Mouse (Mus musculus) forebrain, embryonic 13.5 days (tissue): ENCODE data around the gene Celsr1. TPM values are rescaled to one million over a fixed set of nuclear protein-coding genes. Genes with fewer than 3 reads are reported as not detected.

Experiments
- ATAC-seq: fragments of 200-750 bp; cut with Nextera tagmentation; 2 replicates; pipeline ENCODE4 v1.8.0; 2017
- H3K27ac ChIP-seq: fragments of 300-500 bp; sonication (generic); 2 replicates; pipeline ENCODE4 v1.5.1; 2015; ENCODE audit warnings: inconsistent platforms, mild to moderate bottlenecking, moderate library complexity
- H3K27me3 ChIP-seq: fragments of 300-500 bp; sonication (generic); 2 replicates; pipeline ENCODE4 v1.6.1; 2015; ENCODE audit warnings: mild to moderate bottlenecking, inconsistent platforms
- H3K36me3 ChIP-seq: fragments of 300-500 bp; sonication (generic); 2 replicates; pipeline ENCODE4 v1.6.1; 2015; ENCODE audit warnings: mild to moderate bottlenecking, inconsistent platforms; ENCODE audit not compliant: poor library complexity, severe bottlenecking
- H3K4me1 ChIP-seq: fragments of 300-500 bp; sonication (generic); 2 replicates; pipeline ENCODE4 v1.6.1; 2015; ENCODE audit warnings: inconsistent platforms
- H3K4me2 ChIP-seq: fragments of 300-500 bp; sonication (generic); 2 replicates; pipeline ENCODE4 v1.6.1; 2015; ENCODE audit warnings: inconsistent platforms, mild to moderate bottlenecking, moderate library complexity
- H3K4me3 ChIP-seq: fragments of 300-500 bp; sonication (generic); 2 replicates; pipeline ENCODE4 v1.5.1; 2015; ENCODE audit warnings: mild to moderate bottlenecking, inconsistent platforms
- H3K9ac ChIP-seq: fragments of 300-500 bp; sonication (generic); 2 replicates; pipeline ENCODE4 v1.6.1; 2015; ENCODE audit warnings: mild to moderate bottlenecking, inconsistent platforms
- H3K9me3 ChIP-seq: fragments of 300-500 bp; sonication (generic); replicated peaks from 2 replicates; pipeline ENCODE4 v1.6.1; 2016; ENCODE audit warnings: inconsistent platforms
- WGBS: fragments of 180-500 bp; shearing (Covaris S2); methylation state at CpG from one replicate; pipeline ENCODE4 v1.1.7; 2015; 5-methylcytosine and 5-hydroxymethylcytosine counted together
- polyA plus RNA-seq: library from polyadenylated mRNA; unstranded; fragments of >200 nt; fragmentation: Nextera tagmentation; extraction: Ambion mirVana; gene quantifications from 2 replicates; pipeline ENCODE4 v1.2.1, GENCODE M21; 2015

The Celsr1 gene
- polyA plus RNA-seq, 1 experiment from 2014 or later: 6.6 TPM

DNA sequence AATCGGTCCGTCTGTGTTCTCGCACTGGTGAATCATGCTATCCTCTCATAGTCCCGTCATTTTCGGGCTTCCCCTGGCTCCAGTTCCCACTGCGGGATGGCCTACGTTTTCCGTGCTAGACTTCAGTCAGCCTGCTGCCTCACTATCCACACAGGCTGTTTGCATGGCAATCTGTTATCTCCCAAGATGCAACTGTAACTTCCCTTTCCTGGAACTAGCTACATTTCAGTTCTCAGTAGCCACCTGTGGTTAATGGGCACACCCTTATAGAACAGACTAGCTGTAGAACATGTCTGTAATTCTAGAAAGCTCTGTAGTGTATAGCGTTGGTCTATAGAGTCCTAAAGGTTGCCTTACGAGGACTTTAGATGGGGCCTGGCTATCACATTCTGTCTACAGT is 17.6 kb upstream of the Celsr1 start:
- Histone ChIP-seq H3K4me3 (no peak overlapping the region), H3K9me3 (no peaks in the 10 kb centered on the region), H3K27ac (no peak overlapping the region), H3K4me1 (0 out of 2 replicates have a peak, but pooled peaks cover 4% of the 10 kb centered on the region), H3K27me3 (no peaks in the 10 kb centered on the region), H3K9ac (no peak overlapping the region), H3K36me3 (no peaks in the 10 kb centered on the region), H3K4me2 (no peak overlapping the region)
- no peak for ATAC-seq
- WGBS: 83% methylated on average over 10 of the region's 10 CpGs

DNA sequence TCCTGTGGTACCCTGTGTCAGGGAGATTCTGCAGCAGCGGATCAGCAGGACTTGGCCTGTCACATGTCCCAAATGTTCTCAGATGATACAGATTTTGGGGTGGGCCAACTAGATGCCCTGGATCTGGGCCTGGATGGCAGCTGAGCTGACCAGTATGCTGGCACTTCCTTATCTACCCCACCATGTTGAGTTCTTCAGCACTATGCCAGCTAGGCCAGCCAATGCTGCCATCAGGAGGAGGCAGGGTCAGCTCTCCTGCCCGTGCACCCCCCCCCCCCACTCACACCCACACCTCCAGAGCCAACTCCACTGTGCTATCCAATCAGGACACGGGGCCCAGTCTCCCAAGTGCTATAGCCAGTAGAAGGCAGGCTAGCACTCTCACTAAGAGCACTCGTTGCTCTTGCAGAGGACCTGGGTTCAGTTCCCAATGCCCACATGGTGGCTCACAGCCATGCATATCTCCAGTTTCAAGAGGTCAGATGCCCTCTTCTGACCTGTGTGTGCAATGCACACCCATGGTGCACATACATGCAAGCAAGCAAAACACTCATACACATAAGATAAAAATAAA is 16.7 kb upstream of the Celsr1 start:
- H3K27ac ChIP-seq: no peak overlapping the region

DNA sequence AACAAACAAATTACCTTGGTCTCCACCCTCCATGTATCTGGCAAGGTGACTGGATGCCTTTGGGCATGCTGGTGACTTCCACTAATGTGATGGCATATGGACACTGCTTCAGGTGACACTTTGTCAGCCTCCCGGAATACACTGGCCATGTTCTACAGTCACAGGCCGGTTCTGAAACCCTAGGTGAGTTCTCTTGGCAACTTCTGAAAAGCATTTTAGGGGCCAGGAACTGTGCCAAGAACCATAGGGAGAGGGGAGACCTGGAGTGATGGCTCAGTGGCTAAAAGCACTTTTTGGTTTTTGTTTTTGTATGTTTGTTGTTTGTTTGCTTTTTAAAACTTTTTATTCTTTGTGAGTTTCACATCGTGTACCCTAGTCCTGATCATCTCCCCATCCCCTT is 15.9 kb upstream of the Celsr1 start:
- no peak overlapping the region for H3K4me3 ChIP-seq
- no peaks in the 10 kb centered on the region for H3K9me3 ChIP-seq
- H3K4me1 ChIP-seq: 0 out of 2 replicates have a peak, but pooled peaks cover 4% of the 10 kb centered on the region
- H3K9ac ChIP-seq: no peak overlapping the region
- H3K36me3 ChIP-seq: no peaks in the 10 kb centered on the region
- ATAC-seq: no peak
- 0 out of 2 replicates have a peak, but pooled peaks cover 4% of the 10 kb centered on the region for H3K27me3 ChIP-seq
- no peak overlapping the region for H3K27ac ChIP-seq
- H3K4me2 ChIP-seq: no peak overlapping the region
- WGBS: 85% methylated on average over 3 of the region's 3 CpGs

More for the DNA sequence above, 16.7 kb upstream of the Celsr1 start:
- H3K9ac ChIP-seq: no peak overlapping the region
- no peak overlapping the region for H3K4me3 ChIP-seq
- no peak for ATAC-seq
- H3K4me1 ChIP-seq: 0 out of 2 replicates have a peak, but pooled peaks cover 4% of the 10 kb centered on the region
- no peak overlapping the region for H3K4me2 ChIP-seq
- no peaks in the 10 kb centered on the region for H3K9me3 ChIP-seq
- 0 out of 2 replicates have a peak, but pooled peaks cover under 1% of the 10 kb centered on the region for H3K27me3 ChIP-seq
- 90% methylated on average over 4 of the region's 4 CpGs for WGBS
- no peaks in the 10 kb centered on the region for H3K36me3 ChIP-seq

DNA sequence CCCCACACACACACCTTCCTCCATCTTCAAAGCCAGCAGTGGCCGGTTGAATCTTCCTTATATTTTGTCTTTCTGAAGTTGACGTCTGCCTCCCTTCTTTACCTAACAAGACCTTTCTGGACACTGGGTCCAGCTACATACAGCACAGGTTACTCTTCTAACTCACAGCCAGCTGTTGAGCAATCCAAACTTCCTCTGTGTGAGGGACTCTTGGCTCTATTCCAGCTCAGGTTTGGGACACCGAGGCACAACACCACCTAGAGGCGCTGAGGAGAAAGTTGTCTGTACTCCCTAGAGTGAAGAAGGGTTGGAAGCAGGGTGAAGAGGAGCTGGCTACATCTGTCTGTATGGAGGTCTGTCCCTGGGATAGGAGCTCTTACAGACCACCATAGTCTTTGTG is 8.8 kb upstream of the Celsr1 start:
- Histone ChIP-seq H3K4me3 (no peak overlapping the region), H3K4me1 (no peaks in the 10 kb centered on the region), H3K27me3 (peaks cover 14% of the 10 kb centered on the region; the same call in 1 of the 2 replicates), H3K9ac (no peak overlapping the region), H3K36me3 (no peaks in the 10 kb centered on the region), H3K4me2 (no peak overlapping the region), H3K27ac (no peak overlapping the region), H3K9me3 (no peaks in the 10 kb centered on the region)
- 49% methylated on average over 4 of the region's 4 CpGs for WGBS
- ATAC-seq: no peak

DNA sequence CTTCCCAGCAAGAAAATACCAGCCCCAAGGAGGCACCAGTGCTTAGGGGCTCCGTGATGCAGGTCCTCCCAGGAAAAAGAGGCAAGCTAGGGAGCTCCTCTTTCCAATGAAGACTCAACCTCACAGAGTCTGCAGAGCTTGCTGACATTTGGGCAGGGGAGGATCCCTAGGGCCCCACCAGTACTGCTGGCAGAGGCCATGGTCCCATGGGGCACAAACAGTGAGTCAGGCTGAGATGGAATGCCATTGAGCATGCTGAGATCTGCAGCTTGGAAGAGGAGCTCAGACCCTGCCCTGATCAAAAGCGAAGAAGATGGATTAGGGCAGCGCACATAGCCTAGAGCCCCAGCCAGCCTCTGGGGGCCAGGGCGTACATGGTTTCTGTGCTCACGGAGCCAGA is 7.8 kb upstream of the Celsr1 start:
- no peaks in the 10 kb centered on the region for H3K4me1 ChIP-seq
- H3K4me3 ChIP-seq: no peak overlapping the region
- ATAC-seq: no peak
- WGBS: 85% methylated on average over 5 of the region's 5 CpGs
- H3K9me3 ChIP-seq: no peaks in the 10 kb centered on the region
- H3K27me3 ChIP-seq: peaks cover 14% of the 10 kb centered on the region; the same call in 1 of the 2 replicates
- H3K9ac ChIP-seq: no peak overlapping the region
- no peak overlapping the region for H3K27ac ChIP-seq
- no peak overlapping the region for H3K4me2 ChIP-seq
- no peaks in the 10 kb centered on the region for H3K36me3 ChIP-seq

DNA sequence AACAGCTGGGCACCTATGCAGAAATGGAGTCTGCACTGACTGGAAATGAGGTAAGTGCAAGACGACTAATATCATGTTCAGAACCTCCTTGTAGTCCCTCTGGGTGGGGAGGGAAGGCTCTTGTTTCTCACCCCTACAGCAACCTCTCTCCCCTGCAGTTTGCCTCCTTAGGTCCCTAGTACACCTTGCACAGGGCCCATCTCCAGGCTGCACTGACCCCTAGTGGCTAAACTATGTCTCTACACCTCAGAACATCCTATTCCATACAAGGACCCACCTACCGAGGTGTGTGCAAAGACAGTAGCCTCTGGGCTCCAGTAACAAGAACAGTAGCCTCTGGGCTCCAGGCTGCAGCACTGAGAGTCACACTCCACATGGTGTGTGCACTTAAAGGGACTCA is 5.2 kb upstream of the Celsr1 start:
- Histone ChIP-seq H3K27me3 (peaks cover 10% of the 10 kb centered on the region), H3K9ac (no peak overlapping the region), H3K4me2 (no peak overlapping the region)

DNA sequence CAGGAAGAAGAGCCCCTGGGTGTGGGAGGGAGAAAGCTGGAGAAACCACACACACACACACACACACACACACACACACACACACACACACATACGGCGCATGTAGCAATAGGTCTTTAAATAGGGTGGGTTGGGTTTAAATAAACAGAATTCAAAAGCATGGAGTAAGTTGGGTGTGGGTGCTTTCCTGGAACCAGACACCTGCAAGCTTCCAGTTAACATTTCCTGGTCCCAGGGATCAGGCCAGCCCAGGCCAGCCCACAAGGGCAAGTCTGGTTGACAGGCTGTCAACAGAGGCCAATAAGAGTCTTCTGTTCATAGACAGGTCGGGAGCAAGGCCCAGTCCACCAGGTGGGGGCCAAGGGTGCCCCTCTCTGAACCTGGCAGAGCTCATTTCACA is 2.3 kb upstream of the Celsr1 start:
- no peak for ATAC-seq
- peaks cover 10% of the 10 kb centered on the region for H3K9me3 ChIP-seq
- H3K27me3 ChIP-seq: peaks cover 26% of the 10 kb centered on the region
- H3K9ac ChIP-seq: no peak overlapping the region
- peaks cover 31% of the 10 kb centered on the region for H3K4me1 ChIP-seq
- H3K4me3 ChIP-seq: no peak overlapping the region
- no peak overlapping the region for H3K4me2 ChIP-seq
- H3K36me3 ChIP-seq: peaks cover 16% of the 10 kb centered on the region
- no peak overlapping the region; the same call in 1 of the 2 replicates for H3K27ac ChIP-seq
- WGBS: 79% methylated on average over 3 of the region's 3 CpGs

More for the DNA sequence above, 5.2 kb upstream of the Celsr1 start:
- peak; percentile 81 for ATAC-seq
- H3K36me3 ChIP-seq: no peaks in the 10 kb centered on the region
- H3K9me3 ChIP-seq: no peaks in the 10 kb centered on the region
- no peak overlapping the region for H3K27ac ChIP-seq
- H3K4me1 ChIP-seq: peaks cover 12% of the 10 kb centered on the region
- H3K4me3 ChIP-seq: no peak overlapping the region
- 0% methylated on average over 2 of the region's 2 CpGs for WGBS

DNA sequence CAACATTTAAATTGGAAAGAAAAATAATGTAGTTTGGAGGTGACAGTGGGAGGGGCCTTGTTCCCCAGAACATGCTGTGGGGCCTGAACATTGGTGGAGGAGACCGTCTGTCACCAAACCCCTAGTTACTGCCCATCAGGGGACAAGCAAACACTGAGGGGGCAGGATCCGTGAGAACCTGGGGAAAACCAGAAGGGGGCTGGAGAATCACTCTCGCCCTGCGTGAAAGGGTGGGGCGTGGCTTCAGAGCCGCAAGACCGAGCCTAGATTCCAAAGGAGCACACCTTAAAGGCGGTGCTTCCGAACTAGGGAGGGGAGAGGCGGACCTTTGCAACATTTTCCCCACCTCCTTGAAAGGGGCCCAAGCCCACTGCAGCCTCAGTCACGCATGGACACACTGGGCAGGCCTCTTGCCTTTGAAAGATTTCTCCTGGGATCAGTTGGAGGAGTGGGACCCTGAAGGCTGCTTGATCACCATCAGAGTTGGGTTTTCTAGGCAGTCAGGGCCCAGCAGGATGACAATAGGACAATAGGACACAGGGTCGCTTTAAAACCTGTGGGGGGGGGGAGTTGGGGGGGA is 1.3 kb upstream of the Celsr1 start:
- ATAC-seq: no peak
- Histone ChIP-seq H3K4me2 (peak overlapping the region; percentile 82), H3K9me3 (peaks cover 20% of the 10 kb centered on the region), H3K4me3 (peak overlapping the region; percentile 74), H3K9ac (peak overlapping the region; percentile 51), H3K27ac (peak overlapping the region; percentile 81), H3K4me1 (peaks cover 37% of the 10 kb centered on the region), H3K27me3 (peaks cover 26% of the 10 kb centered on the region), H3K36me3 (peaks cover 27% of the 10 kb centered on the region)
- 5% methylated on average over 12 of the region's 12 CpGs for WGBS

DNA sequence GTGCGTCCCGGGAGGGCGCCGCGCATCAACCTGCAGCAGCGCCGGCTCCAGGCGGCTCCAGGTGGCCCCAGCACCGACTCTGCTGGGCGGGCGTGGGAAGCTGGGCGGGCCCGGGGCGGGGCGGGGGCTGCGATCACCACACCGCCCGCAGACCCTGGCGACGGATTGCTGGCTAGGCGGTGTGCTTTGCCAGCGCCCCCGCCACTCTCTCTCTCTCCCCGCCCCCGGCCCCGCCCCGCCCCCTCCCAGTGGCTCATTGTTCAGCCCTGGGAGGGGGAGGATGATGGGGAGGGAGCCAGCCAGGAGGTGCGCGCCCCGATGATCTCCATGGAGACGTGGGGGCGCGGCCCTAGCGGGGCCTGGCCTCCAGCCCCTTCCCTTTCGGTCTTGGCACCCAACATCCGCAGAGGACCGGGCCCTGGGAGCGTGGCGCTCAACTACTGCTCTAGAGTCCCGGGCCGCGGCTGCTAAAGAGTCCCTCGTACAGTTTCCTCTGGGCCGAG is 495 bp upstream of the Celsr1 start:
- H3K36me3 ChIP-seq: peaks cover 35% of the 10 kb centered on the region
- H3K4me1 ChIP-seq: peaks cover 45% of the 10 kb centered on the region
- H3K27me3 ChIP-seq: peaks cover 18% of the 10 kb centered on the region
- peaks cover 24% of the 10 kb centered on the region for H3K9me3 ChIP-seq
- peak overlapping the region; percentile 74 for H3K4me3 ChIP-seq
- peak; percentile 86 for ATAC-seq
- H3K27ac ChIP-seq: peak overlapping the region; percentile 86
- WGBS: under 1% methylated on average over 33 of the region's 44 CpGs
- H3K9ac ChIP-seq: peak overlapping the region; percentile 80
- H3K4me2 ChIP-seq: peak overlapping the region; percentile 82

DNA sequence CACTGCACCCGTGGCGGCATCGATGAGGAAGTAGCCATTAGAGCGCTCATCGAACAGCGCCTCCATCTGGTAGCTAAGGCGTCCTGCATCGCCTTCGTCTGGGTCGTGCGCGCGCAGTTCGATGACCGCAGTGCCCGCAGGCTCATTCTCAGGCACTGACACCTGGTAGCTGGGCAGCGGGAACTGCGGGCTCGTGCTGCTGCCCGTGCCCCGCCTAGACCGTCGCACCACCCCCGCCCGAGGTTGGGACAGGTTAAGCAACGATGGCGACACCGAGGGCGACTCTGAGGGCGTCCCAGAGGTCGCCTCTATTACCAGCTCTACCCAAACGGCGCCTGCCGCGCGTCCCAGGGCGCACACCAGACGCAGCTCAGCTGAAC is 776 bp downstream of the Celsr1 start:
- peak overlapping the region; percentile 74 for H3K4me3 ChIP-seq
- H3K27ac ChIP-seq: peak overlapping the region; percentile 86
- H3K9me3 ChIP-seq: peaks cover 24% of the 10 kb centered on the region
- peak overlapping the region; percentile 80 for H3K9ac ChIP-seq
- peaks cover 16% of the 10 kb centered on the region for H3K27me3 ChIP-seq
- 0 out of 2 replicates have a peak, but pooled peaks have one; percentile 3 for ATAC-seq
- peaks cover 58% of the 10 kb centered on the region for H3K4me1 ChIP-seq
- WGBS: 2% methylated on average over 38 of the region's 38 CpGs
- H3K4me2 ChIP-seq: peak overlapping the region; percentile 82
- peaks cover 45% of the 10 kb centered on the region for H3K36me3 ChIP-seq

DNA sequence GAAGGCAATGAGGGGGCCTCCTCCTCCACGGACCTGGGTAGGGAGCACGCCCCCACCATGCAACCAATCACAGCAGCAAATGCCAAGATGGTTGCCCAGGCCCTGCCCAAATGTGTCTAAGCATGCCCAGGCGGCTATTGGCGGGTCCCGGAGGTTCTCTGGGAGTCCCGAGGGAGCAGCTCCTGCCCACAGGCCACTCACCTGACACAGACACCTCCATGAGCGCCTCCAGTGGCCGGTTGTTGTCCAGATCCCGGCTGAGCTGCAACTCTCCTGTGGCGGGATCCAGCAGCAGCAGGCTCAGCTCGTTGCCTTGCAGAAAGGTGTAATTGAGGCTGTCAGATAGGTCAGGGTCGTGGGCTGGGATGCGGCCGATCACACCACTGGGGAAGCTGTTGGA is 3.6 kb downstream of the Celsr1 start:
- WGBS: 83% methylated on average over 14 of the region's 14 CpGs
- peak overlapping the region; percentile 30 for H3K4me3 ChIP-seq
- H3K36me3 ChIP-seq: peaks cover 64% of the 10 kb centered on the region
- H3K9me3 ChIP-seq: peaks cover 24% of the 10 kb centered on the region
- peaks cover 16% of the 10 kb centered on the region for H3K27me3 ChIP-seq
- peak overlapping the region; percentile 56 for H3K4me2 ChIP-seq
- no peak overlapping the region; the same call in 1 of the 2 replicates for H3K27ac ChIP-seq
- peak overlapping the region; percentile 51; the same call in 1 of the 2 replicates for H3K9ac ChIP-seq
- peaks cover 69% of the 10 kb centered on the region for H3K4me1 ChIP-seq
- no peak for ATAC-seq

DNA sequence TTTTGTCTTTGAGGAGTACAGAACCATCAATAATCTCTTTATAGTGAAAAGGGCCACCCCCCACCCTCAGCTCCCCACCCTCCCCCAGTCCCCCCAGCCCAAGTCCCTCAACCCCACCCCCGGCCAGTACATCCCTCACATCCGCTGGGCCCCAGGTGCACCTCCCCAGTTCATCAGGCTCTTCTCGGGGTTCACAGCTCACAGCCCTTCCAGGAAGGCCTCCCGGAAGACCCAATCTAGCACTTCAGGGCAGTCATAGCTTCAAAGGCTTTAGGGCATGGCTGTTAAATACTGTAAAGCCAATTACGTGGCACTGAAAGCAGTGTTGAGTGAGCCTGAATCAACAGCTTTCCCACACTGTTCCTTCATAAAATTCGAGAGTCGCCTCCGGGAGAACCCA is 5.7 kb downstream of the Celsr1 start:
- peaks cover 69% of the 10 kb centered on the region for H3K36me3 ChIP-seq
- WGBS: 88% methylated on average over 8 of the region's 8 CpGs

More for the DNA sequence above, 5.7 kb downstream of the Celsr1 start:
- Histone ChIP-seq H3K9ac (no peak overlapping the region), H3K9me3 (peaks cover 24% of the 10 kb centered on the region), H3K4me3 (peak overlapping the region; percentile 30), H3K4me2 (peak overlapping the region; percentile 56), H3K27ac (no peak overlapping the region), H3K4me1 (peaks cover 65% of the 10 kb centered on the region), H3K27me3 (peaks cover 6% of the 10 kb centered on the region)
- ATAC-seq: no peak
